Mouse (Mus musculus): ENCODE measurements around the gene Gnaq.

- TF ChIP-seq CTCF (IDR thresholded peaks at IDR 0.05; ENCODE audit: low read depth, low read length) (no peak), POLR2A (IDR thresholded peaks at IDR 0.05; ENCODE audit: borderline replicate concordance, low read depth, low read length) (no peak)
Observed at GRCm38 (mm10) chr19:16093616-16094015, 39.0 kb upstream of the Gnaq start.

Data from bone marrow macrophage, adult 2 months (primary cell).